Mouse (Mus musculus) myocyte (in vitro differentiated cells): Measurements from ENCODE around the gene Ccdc71. TPM values are rescaled to one million over a fixed set of nuclear protein-coding genes. Genes with fewer than 3 reads are reported as not detected.

Source experiments
- H3K27me3 ChIP-seq: one replicate; pipeline ENCODE4 v1.6.1; 2011; ENCODE audit not compliant: control insufficient read depth, insufficient read depth, insufficient read length
- H3K36me3 ChIP-seq: one replicate; pipeline ENCODE4 v1.6.1; 2011; ENCODE audit not compliant: control insufficient read depth, insufficient read depth
- H3K4me2 ChIP-seq: one replicate; pipeline ENCODE4 v1.6.1; 2011; ENCODE audit warnings: low read depth, control low read depth
- H3K4me3 ChIP-seq: one replicate; pipeline ENCODE4 v1.5.1; 2011; ENCODE audit warnings: mild to moderate bottlenecking, control low read depth, moderate library complexity
- H3K79me2 ChIP-seq: one replicate; pipeline ENCODE4 v1.6.1; 2011; ENCODE audit not compliant: control insufficient read depth, insufficient read depth
- H3ac ChIP-seq: one replicate; pipeline ENCODE4 v1.6.1; 2011; ENCODE audit not compliant: control insufficient read depth, insufficient read length
- CEBPB ChIP-seq: IDR thresholded peaks from 2 replicates; pipeline ENCODE4 v1.6.1; 2011; ENCODE audit warnings: mild to moderate bottlenecking, moderate library complexity; ENCODE audit not compliant: poor library complexity, insufficient read depth, severe bottlenecking
- E2F4 ChIP-seq: IDR thresholded peaks from one replicate; pipeline ENCODE4 v1.6.1; 2011; ENCODE audit warnings: mild to moderate bottlenecking, control low read depth, moderate library complexity; ENCODE audit not compliant: insufficient read depth
- MAX ChIP-seq: IDR thresholded peaks from one replicate; pipeline ENCODE4 v1.6.1; 2011; ENCODE audit warnings: low read depth, mild to moderate bottlenecking, control low read depth
- MYOD1 ChIP-seq, 3 experiments: IDR thresholded peaks; one replicate each; pipeline ENCODE4 v1.6.1; 2011; ENCODE audit warnings: control low read depth in 2 of 3, low read depth in 2 of 3, mild to moderate bottlenecking in 2 of 3, moderate library complexity in 1 of 3; ENCODE audit not compliant: insufficient read length in 2 of 3, control insufficient read depth in 1 of 3
- MYOG ChIP-seq, 3 experiments: IDR thresholded peaks; one replicate each; pipeline ENCODE4 v1.6.1; 2011; ENCODE audit warnings: control low read depth in 2 of 3, low read depth in 2 of 3, mild to moderate bottlenecking in 2 of 3; ENCODE audit not compliant: insufficient read length in 2 of 3, control insufficient read depth in 1 of 3, insufficient read depth in 1 of 3
- POLR2A ChIP-seq: IDR thresholded peaks from one replicate; pipeline ENCODE4 v1.6.1; 2011; ENCODE audit warnings: low read depth, mild to moderate bottlenecking, control low read depth, moderate library complexity; ENCODE audit not compliant: insufficient read length
- POLR2AphosphoS2 ChIP-seq: IDR thresholded peaks from one replicate; pipeline ENCODE4 v1.6.1; 2011; ENCODE audit warnings: low read depth, control low read depth; ENCODE audit not compliant: insufficient read length
- REST ChIP-seq: IDR thresholded peaks from one replicate; pipeline ENCODE4 v1.6.1; 2011; ENCODE audit warnings: mild to moderate bottlenecking, control low read depth, moderate library complexity; ENCODE audit not compliant: insufficient read depth, insufficient read length
- SRF ChIP-seq: IDR thresholded peaks from one replicate; pipeline ENCODE4 v1.6.1; 2011; ENCODE audit warnings: low read depth; ENCODE audit not compliant: control insufficient read depth, insufficient read length
- TCF12 ChIP-seq: IDR thresholded peaks from one replicate; pipeline ENCODE4 v1.6.1; 2011; ENCODE audit warnings: mild to moderate bottlenecking, control low read depth; ENCODE audit not compliant: poor library complexity, insufficient read depth, severe bottlenecking
- TCF3 ChIP-seq: IDR thresholded peaks from one replicate; pipeline ENCODE4 v1.6.1; 2011; ENCODE audit warnings: low read depth, control low read depth; ENCODE audit not compliant: insufficient read length
- USF1 ChIP-seq: IDR thresholded peaks from one replicate; pipeline ENCODE4 v1.6.1; 2011; ENCODE audit warnings: low read depth, mild to moderate bottlenecking, control low read depth, moderate library complexity
- polyA plus RNA-seq: library from polyadenylated mRNA; unstranded; fragments of >200 nt; fragmentation: generic; extraction: Trizol; gene quantifications from one replicate; pipeline ENCODE4 v1.2.1, GENCODE M21; 2012; ENCODE audit warnings: missing spikeins

The Ccdc71 gene
- polyA plus RNA-seq, 1 experiment = 30.4 TPM

- peaks cover 8% of the 10 kb centered on the region for H3K27me3 ChIP-seq
- TF ChIP-seq MYOD1 (IDR thresholded peaks at IDR 0.05; ENCODE audit: control insufficient read depth in 1 of 3, insufficient read length in 2 of 3, low read depth in 2 of 3) (no peak), POLR2A (no peak), TCF12 (no peak), TCF3 (no peak), MAX (no peak), MYOG (IDR thresholded peaks at IDR 0.05; ENCODE audit: control insufficient read depth in 1 of 3, insufficient read depth in 1 of 3, insufficient read length in 2 of 3, low read depth in 2 of 3) (no peak), E2F4 (no peak), CEBPB (no peak), POLR2AphosphoS2 (no peak)
- no peaks in the 10 kb centered on the region for H3K79me2 ChIP-seq
- no peak overlapping the region for H3ac ChIP-seq
- H3K4me2 ChIP-seq = no peak overlapping the region
- no peak overlapping the region for H3K4me3 ChIP-seq
- H3K36me3 ChIP-seq = no peaks in the 10 kb centered on the region
Measured at GRCm38 (mm10) chr9:108431431-108432067, 28.8 kb upstream of the Ccdc71 start.

DNA sequence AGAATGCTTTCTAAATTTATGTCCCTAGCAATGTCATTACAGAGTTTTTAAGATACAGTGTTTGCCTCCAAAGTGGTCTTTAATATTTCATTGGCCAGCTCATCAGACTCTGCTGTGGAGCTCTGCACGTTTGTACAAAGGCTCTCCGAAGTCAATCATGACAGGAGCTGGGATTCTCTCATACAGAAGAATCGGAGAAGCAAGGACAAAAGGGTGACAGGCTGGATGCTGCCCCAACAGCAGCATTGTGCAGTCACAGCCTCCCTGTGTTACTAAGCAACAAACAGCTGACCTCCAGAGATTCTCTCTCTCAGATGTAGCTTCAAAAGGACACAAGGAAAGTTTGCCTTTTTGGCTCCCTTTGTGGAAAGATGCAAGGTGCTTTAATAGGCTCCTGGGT is 24.1 kb upstream of the Ccdc71 start, which contains the start of gene BC048562:
Gene BC048562 (plus strand): TSS at position 301 of the 400 bp plus-strand sequence.
- H3K27me3 ChIP-seq = peaks cover 20% of the 10 kb centered on the region
- no peak within 1 kb of the TSS for H3K4me2 ChIP-seq
- H3K36me3 ChIP-seq = no peaks in the 10 kb centered on the region
- H3ac ChIP-seq = no peak within 1 kb of the TSS
- H3K79me2 ChIP-seq = no peaks in the 10 kb centered on the region
- H3K4me3 ChIP-seq = no peak within 1 kb of the TSS
- TF ChIP-seq POLR2AphosphoS2 (no peak), REST (no peak), POLR2A (no peak), CEBPB (no peak), MAX (no peak), SRF (no peak), TCF12 (no peak), USF1 (no peak), MYOD1 (IDR thresholded peaks at IDR 0.05; ENCODE audit: control insufficient read depth in 1 of 3, insufficient read length in 2 of 3, low read depth in 2 of 3) (no peak), TCF3 (no peak), E2F4 (no peak), MYOG (IDR thresholded peaks at IDR 0.05; ENCODE audit: control insufficient read depth in 1 of 3, insufficient read depth in 1 of 3, insufficient read length in 2 of 3, low read depth in 2 of 3) (no peak)

DNA sequence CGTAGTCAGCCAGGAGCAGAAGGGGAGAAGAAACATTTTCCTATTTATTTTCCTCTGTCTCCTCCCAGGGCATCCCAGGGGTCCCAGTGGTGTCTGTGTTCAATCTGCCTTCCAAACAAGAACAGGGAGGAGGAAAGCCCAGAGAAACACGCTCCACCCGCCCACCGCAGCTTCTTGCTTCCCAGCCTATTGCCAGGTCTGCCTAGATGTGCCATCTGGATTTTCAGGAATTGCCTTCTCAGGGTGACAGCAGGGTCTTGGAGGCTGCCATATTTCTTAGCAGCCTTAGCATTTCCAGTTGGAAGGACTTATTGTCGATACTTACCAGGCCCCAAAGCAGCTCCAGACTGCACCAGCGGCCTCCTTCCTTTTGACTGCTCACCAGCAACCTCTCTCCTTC is 21.2 kb upstream of the Ccdc71 start:
- TF ChIP-seq E2F4 (no peak), POLR2AphosphoS2 (no peak), POLR2A (no peak), TCF3 (no peak)
- H3K27me3 ChIP-seq = peaks cover 20% of the 10 kb centered on the region
- no peaks in the 10 kb centered on the region for H3K36me3 ChIP-seq
- no peak overlapping the region for H3K4me2 ChIP-seq
- no peak overlapping the region for H3ac ChIP-seq
- no peaks in the 10 kb centered on the region for H3K79me2 ChIP-seq
- no peak overlapping the region for H3K4me3 ChIP-seq

- no peaks in the 10 kb centered on the region for H3K36me3 ChIP-seq
- H3K79me2 ChIP-seq = no peaks in the 10 kb centered on the region
- H3ac ChIP-seq = no peak overlapping the region
- H3K4me2 ChIP-seq = no peak overlapping the region
- H3K27me3 ChIP-seq = peaks cover 30% of the 10 kb centered on the region
- H3K4me3 ChIP-seq = no peak overlapping the region
- no peak for TF ChIP-seq E2F4
- TF ChIP-seq TCF12 = no peak
- no peak for TF ChIP-seq POLR2AphosphoS2
- TF ChIP-seq MYOD1 (IDR thresholded peaks at IDR 0.05; ENCODE audit: control insufficient read depth in 1 of 3, insufficient read length in 2 of 3, low read depth in 2 of 3) = no peak
- TF ChIP-seq MAX = no peak
- no peak for TF ChIP-seq TCF3
- no peak for TF ChIP-seq MYOG (IDR thresholded peaks at IDR 0.05; ENCODE audit: control insufficient read depth in 1 of 3, insufficient read depth in 1 of 3, insufficient read length in 2 of 3, low read depth in 2 of 3)
- no peak for TF ChIP-seq POLR2A
- TF ChIP-seq REST = no peak
- TF ChIP-seq SRF = no peak
- no peak for TF ChIP-seq USF1
- no peak for TF ChIP-seq CEBPB
Measured at GRCm38 (mm10) chr9:108440485-108440884, 19.8 kb upstream of the Ccdc71 start.

GRCm38 (mm10) chr9:108441236-108441919 is 18.9 kb upstream of the Ccdc71 start:
- no peak overlapping the region for H3ac ChIP-seq
- H3K4me2 ChIP-seq = peak overlapping the region; percentile 18
- H3K36me3 ChIP-seq = no peaks in the 10 kb centered on the region
- H3K4me3 ChIP-seq = no peak overlapping the region
- peaks cover 32% of the 10 kb centered on the region for H3K27me3 ChIP-seq
- no peak for TF ChIP-seq MYOG (IDR thresholded peaks at IDR 0.05; ENCODE audit: control insufficient read depth in 1 of 3, insufficient read depth in 1 of 3, insufficient read length in 2 of 3, low read depth in 2 of 3)
- no peak for TF ChIP-seq TCF3
- TF ChIP-seq REST = no peak
- TF ChIP-seq TCF12 = no peak
- no peak for TF ChIP-seq CEBPB
- TF ChIP-seq SRF = no peak
- no peak for TF ChIP-seq POLR2AphosphoS2
- TF ChIP-seq MYOD1 (IDR thresholded peaks at IDR 0.05; ENCODE audit: control insufficient read depth in 1 of 3, insufficient read length in 2 of 3, low read depth in 2 of 3) = no peak
- no peak for TF ChIP-seq MAX
- no peak for TF ChIP-seq E2F4
- H3K79me2 ChIP-seq = no peaks in the 10 kb centered on the region
